Mouse (Mus musculus): ENCODE measurements around the gene Pdgfb.

Pdgfb gene

GRCm38 (mm10) chr15:80014321-80015210 is at the start of gene Pdgfb:
Gene Pdgfb (minus strand): TSS chr15:80014977.
- DNase-seq = peak; percentile 82

- DNase-seq = no peak
Observed at GRCm38 (mm10) chr15:80062821-80063220, 48.0 kb upstream of the Pdgfb start.

DNA sequence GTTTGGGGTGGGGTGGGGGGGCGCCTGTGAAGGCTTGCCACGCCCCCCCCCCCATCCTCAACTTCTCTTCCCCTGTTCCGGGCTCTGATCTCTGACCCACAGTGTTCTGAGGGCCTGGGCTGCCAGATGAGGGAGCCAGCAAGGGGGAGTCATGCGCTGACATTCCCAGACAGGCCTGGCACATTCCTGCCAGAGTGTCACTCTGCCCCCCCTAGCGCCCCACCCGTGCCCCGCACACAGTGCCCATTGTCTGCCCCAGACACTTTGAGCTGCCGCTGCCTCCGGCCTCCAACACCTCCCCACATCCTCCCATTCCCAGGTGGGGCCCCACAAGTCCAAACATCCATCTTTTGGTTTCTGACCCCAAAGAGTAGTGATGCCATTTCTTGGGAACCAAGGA is 47.6 kb upstream of the Pdgfb start:
- no peak for DNase-seq

DNA sequence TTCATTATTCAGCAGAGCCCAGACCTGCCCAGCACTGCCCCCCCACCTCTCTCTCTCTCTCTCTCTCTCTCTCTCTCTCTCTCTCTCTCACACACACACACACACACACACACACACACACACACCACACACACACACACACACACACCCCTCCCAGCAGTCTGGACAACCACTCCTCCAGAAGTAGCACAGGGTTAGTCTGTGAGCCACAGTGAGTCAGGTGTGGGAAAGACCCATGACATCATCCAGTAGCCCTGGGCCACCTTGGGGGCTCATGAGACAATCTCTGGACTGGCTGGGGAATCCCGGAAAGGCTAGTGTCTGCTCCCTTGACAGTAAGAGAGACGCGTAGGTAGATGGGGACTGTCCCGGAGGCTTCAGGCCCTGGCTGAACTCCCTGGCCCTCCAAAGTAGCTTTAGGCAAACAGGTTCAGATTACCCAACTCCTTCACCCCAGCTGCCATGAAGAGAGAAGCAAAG is 46.3 kb upstream of the Pdgfb start:
- no peak for DNase-seq

- no peak for DNase-seq
Observed at GRCm38 (mm10) chr15:80060356-80061070, 45.7 kb upstream of the Pdgfb start.

DNA sequence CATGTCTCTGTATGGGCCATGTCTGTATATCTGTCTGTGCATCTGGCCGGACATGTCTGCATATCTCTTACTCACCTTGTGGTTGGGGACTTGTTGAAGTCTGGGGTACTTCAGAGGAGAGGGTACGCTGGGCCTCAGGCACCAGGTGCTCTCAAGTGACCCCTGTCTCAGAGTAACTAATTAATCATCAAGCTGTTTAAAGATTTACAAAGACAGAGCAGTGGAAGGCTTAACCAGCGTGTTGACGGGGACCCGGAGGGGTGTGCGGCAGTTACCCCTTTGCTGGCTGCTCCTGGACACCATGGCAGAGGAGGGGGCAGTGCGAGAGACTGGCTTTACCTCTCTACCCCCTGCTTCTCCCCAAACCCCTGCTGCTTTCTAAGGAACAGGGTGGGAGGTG is 44.8 kb upstream of the Pdgfb start:
- DNase-seq = no peak

DNA sequence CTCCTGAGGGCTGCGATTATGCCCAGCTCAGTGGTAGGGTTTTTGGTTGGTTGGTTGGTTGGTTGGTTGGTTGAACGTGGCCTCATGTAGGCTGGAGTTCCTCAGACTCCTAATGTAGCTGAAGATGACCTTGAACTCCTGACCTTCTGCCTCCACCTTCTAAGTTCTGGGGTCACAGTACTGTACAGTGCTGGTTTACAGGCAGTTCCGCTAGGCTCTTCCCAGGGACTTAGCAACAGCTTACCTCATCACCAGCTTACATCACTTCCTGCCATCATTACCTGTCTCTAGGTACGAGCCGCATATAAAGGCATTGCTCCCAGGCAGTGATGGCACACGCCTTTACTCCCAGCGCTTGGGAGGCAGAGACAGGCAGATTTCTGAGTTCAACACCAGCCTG is 43.4 kb upstream of the Pdgfb start:
- no peak for DNase-seq

DNA sequence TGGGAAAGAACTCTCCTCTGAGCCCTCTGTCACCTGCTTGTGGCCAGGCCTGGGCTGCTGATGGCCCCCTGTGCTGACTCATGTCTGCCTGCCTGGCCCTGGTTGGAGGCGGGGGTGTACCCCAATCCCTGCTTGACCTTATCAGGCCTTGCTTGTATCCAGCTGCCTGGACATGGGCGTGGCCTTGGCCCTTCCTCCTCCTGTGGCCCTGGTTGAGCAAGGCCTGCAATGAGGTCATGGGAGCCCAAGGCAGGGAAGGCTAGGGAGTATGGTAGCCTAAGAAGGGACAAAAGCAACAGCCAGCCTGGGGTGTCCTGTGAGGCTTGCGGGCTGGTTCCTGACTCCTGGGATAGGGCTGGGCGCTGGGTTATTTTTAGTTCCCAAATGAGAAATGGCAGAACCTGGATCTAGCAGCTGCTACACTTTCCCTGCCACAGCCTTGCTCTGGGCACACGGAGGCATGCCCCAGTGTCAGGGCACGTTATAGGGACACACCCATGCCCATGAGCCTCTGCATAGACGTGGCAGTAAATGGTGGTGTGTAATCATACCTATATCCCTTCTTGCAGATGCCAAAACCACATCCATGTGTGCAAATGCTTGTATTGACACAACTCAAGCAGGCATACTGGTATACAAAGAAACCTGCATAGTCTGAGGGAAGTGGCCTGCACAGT is 39.4 kb upstream of the Pdgfb start:
- peak; percentile 57 for DNase-seq

DNA sequence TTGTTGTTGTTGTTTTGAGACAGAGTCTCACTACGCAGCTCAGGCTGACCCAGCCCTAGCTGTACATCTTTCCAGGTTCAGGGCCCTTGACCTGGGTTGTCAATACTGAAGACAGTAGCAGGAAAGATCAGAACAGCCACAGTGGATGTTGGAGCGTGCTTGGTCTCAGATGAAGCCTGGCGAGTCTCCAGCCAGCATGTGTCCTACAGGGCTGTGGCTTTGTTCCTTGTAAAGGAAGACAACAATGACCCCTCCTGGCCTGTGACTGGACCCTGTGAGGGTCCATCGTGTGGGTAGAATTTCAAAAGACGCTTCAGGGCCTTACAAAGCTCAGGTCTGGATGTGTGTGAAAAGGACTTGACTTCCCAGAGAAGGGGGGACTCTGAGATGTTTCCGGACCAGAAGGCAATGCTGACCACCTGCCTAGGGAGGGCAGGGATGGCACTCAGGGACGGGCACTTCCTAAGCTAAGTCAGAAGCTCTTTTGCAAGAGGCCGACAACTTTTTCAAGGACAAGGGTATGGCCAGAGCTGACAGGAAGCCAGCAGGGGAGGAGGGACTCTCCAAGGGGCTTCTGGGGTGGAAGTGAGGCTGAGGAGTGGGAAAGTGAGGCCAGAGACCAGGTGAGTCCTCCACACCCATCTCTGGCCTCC is 38.7 kb upstream of the Pdgfb start:
- no peak for DNase-seq

- no peak for DNase-seq
Observed at GRCm38 (mm10) chr15:80051782-80052181, 37.0 kb upstream of the Pdgfb start.

GRCm38 (mm10) chr15:80051092-80051761 is 36.5 kb upstream of the Pdgfb start:
- DNase-seq = no peak

DNA sequence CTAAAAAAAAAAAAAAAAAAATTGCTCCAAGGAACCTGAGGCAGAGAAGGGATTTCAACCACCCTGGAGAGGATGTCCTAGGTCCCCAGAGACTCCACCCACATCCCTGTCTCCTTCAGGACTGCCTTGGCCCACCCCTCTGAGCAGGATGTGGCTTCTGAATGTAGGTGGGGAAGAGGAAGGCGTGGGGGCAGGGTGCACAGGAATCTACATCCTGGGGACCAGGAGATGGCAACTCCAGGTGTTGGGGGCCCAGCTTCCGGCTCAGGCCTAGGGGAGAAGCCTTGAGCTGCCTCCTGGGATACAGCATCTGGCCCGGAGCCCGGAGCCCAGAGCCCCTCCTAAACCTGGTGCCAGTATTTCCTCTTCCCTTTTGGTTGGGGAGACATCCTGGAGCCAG is 35.3 kb upstream of the Pdgfb start:
- DNase-seq = no peak

- DNase-seq = no peak
Observed at GRCm38 (mm10) chr15:80047973-80048372, 33.2 kb upstream of the Pdgfb start.

DNA sequence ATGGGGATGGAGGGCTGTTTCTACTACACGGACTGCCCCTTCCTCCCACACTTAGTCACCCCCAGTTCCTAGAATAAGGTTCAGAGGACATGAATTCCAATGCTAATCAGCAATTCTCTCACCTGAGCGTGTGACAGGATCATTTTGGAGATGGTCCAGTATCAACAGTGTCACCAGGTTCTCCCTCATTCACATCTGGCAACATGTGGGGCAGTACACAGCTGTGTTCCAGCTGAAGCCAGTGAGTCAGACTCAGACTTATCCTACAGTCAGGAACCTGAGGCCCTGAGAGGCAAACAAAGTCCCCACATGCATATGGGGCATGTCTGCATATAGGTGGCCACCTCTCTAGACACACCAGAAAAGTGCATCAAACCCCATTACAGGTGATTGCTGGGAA is 32.5 kb upstream of the Pdgfb start:
- DNase-seq = no peak

GRCm38 (mm10) chr15:80045749-80046148 is 31.0 kb upstream of the Pdgfb start:
- no peak for DNase-seq

- DNase-seq = no peak
Observed at GRCm38 (mm10) chr15:80044249-80044648, 29.5 kb upstream of the Pdgfb start.

DNA sequence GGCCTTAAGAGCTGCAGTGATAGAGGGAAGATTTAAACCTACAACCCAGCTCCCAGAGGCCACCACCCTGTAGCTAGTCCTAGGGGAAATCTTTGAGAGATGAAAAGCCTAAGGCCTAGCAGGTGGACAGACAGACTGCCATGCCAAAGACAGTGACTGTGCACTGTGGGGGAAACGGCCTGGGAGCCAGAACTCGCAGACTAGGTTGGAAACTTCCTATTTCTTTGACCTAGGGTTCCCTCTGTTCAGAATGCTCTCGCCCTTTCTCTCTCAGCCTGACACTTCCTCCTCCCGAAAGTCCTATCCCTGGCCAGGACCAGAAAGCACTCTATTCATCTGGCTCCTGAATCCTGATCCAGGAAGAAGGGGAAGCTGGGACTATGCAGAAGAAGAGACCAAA is 27.4 kb upstream of the Pdgfb start:
- DNase-seq = no peak

DNA sequence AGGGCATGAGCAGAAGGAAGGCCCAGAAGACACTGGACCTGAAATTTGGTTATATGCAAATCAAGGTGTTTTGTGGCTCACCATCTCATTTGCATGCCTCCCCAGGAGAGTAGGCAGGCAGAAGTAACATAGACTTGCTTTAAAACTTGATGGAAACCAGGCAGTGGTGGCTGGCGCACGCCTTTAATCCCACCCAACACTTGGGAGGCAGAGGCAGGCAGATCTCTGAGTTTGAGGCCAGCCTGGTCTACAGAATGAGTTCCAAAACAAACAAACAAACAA is 23.3 kb upstream of the Pdgfb start:
- DNase-seq = no peak

GRCm38 (mm10) chr15:80037255-80038109 is 22.7 kb upstream of the Pdgfb start:
- DNase-seq = no peak

DNA sequence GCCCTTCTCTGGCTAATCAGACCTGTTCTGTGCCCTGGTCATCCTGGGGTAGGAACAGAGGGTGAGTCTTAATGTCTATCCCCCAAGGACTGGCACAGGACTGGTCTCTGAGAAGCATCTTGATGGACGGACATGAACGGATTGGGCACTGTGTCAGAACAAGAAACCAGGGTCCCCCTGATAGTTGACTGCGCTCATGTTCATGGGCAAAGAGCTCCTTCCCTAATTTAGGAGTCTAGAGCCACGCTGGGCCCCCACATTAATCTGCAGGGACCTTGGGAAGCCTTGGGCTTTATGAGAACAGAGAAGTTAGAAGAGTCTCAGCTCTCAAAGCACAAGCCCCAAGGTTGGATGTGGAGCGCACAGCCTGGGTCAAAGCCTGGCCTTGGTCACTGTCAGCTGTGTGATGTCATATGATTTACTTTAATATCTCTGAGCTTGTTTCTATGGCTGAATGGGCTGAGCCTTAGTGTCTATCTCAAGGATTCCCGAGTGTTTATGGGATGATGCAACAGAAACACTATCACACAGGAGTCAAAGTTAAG is 20.6 kb upstream of the Pdgfb start:
- no peak for DNase-seq

- no peak for DNase-seq
Observed at GRCm38 (mm10) chr15:80034913-80035312, 20.1 kb upstream of the Pdgfb start.
